Mouse (Mus musculus) CH12.LX (cell line): ENCODE data around the gene Rbm33. TPM values are rescaled to one million over a fixed set of nuclear protein-coding genes. Genes with fewer than 3 reads are reported as not detected.

Experiments
- DNase-seq: peaks from one replicate; pipeline ENCODE4 v3.0.0-alpha.2; 2013; ENCODE audit errors: extremely low read depth
- H3K27ac ChIP-seq: 2 replicates; pipeline ENCODE4 v1.5.1; 2012; ENCODE audit warnings: low read depth, mild to moderate bottlenecking, control low read depth, moderate library complexity; ENCODE audit not compliant: insufficient read depth
- H3K27me3 ChIP-seq: replicated peaks from 2 replicates; pipeline ENCODE3; 2012; ENCODE audit warnings: inconsistent platforms
- H3K36me3 ChIP-seq, 2 experiments: replicated peaks in 1 of 2; 2 replicates each; pipeline versions ENCODE3 to v1.6.1; 2012; ENCODE audit warnings: inconsistent platforms in 1 of 2, low read length in 1 of 2, mild to moderate bottlenecking in 1 of 2, mixed read lengths in 1 of 2, moderate library complexity in 1 of 2; ENCODE audit not compliant: control insufficient read depth in 1 of 2, insufficient read depth in 1 of 2
- H3K4me1 ChIP-seq, 2 experiments: 2 replicates each; pipeline ENCODE4 v1.6.1; 2012; ENCODE audit warnings: inconsistent platforms in 1 of 2, moderate library complexity in 1 of 2; ENCODE audit not compliant: insufficient read depth in 2 of 2, control insufficient read depth in 1 of 2
- H3K4me2 ChIP-seq: 2 replicates; pipeline ENCODE4 v1.6.1; 2012; ENCODE audit warnings: low read depth, mild to moderate bottlenecking, control low read depth; ENCODE audit not compliant: poor library complexity, insufficient read depth, severe bottlenecking
- H3K4me3 ChIP-seq, 3 experiments: fragments of 150-350 bp in 1 of 3; sonication (generic) in 1 of 3; replicated peaks in 1 of 3; 2 replicates each; pipeline versions ENCODE3 to v1.5.1; 2011 to 2012; ENCODE audit warnings: low read depth in 2 of 3, low read length in 2 of 3, mild to moderate bottlenecking in 2 of 3, moderate library complexity in 2 of 3, control low read depth in 1 of 3, improper control_type of control experiment in 1 of 3, inconsistent platforms in 1 of 3, mixed read lengths in 1 of 3; ENCODE audit not compliant: poor library complexity in 1 of 3
- H3K79me2 ChIP-seq: replicated peaks from 2 replicates; pipeline ENCODE4 v1.6.1; 2012; ENCODE audit warnings: mild to moderate bottlenecking, moderate library complexity; ENCODE audit not compliant: control insufficient read depth, poor library complexity, insufficient read depth, severe bottlenecking; ENCODE audit errors: extremely low read depth
- H3K9ac ChIP-seq: 2 replicates; pipeline ENCODE4 v1.6.1; 2012; ENCODE audit warnings: low read depth, mild to moderate bottlenecking, control low read depth, moderate library complexity; ENCODE audit not compliant: insufficient read depth
- H3K9me3 ChIP-seq: replicated peaks from 2 replicates; pipeline ENCODE3; 2012; ENCODE audit warnings: low read length, inconsistent platforms, mixed read lengths
- CHD1 ChIP-seq: IDR thresholded peaks from 2 replicates; pipeline ENCODE4 v1.6.1; 2012; ENCODE audit warnings: low read depth, low read length, improper control_type of control experiment, inconsistent platforms
- CHD2 ChIP-seq: IDR thresholded peaks from 2 replicates; pipeline ENCODE4 v1.6.1; 2011; ENCODE audit warnings: low read length, improper control_type of control experiment
- CTCF ChIP-seq, 2 experiments: IDR thresholded peaks in 1 of 2; conservative IDR thresholded peaks in 1 of 2; 2 replicates each; pipeline ENCODE4 v1.5.1; 2011 to 2012; ENCODE audit warnings: low read depth in 2 of 2, low read length in 2 of 2, improper control_type of control experiment in 1 of 2, inconsistent platforms in 1 of 2, mild to moderate bottlenecking in 1 of 2, moderate library complexity in 1 of 2
- E2F4 ChIP-seq: IDR thresholded peaks from 2 replicates; pipeline ENCODE4 v1.6.1; 2011; ENCODE audit warnings: low read depth, low read length, improper control_type of control experiment; ENCODE audit not compliant: insufficient replicate concordance
- ELF1 ChIP-seq: IDR thresholded peaks from 2 replicates; pipeline ENCODE4 v1.6.1; 2014; ENCODE audit warnings: low read depth, mild to moderate bottlenecking, inconsistent platforms, low read length, improper control_type of control experiment
- EP300 ChIP-seq: IDR thresholded peaks from 2 replicates; pipeline ENCODE4 v1.6.1; 2011; ENCODE audit warnings: low read length, improper control_type of control experiment
- IRF4 ChIP-seq: IDR thresholded peaks from 2 replicates; pipeline ENCODE4 v1.6.1; 2014; ENCODE audit warnings: low read depth, mild to moderate bottlenecking, inconsistent platforms, low read length, improper control_type of control experiment
- JUND ChIP-seq: conservative IDR thresholded peaks from 2 replicates; pipeline ENCODE4 v1.6.1; 2011; ENCODE audit warnings: low read depth, low read length, improper control_type of control experiment
- MAFK ChIP-seq: IDR thresholded peaks from 2 replicates; pipeline ENCODE4 v1.6.1; 2011; ENCODE audit warnings: low read length, improper control_type of control experiment; ENCODE audit not compliant: insufficient replicate concordance
- MAZ ChIP-seq: IDR thresholded peaks from 2 replicates; pipeline ENCODE4 v1.6.1; 2012; ENCODE audit warnings: low read depth, mild to moderate bottlenecking, inconsistent platforms, low read length, improper control_type of control experiment, moderate library complexity
- MXI1 ChIP-seq: IDR thresholded peaks from 2 replicates; pipeline ENCODE4 v1.6.1; 2011; ENCODE audit warnings: mild to moderate bottlenecking, low read depth, low read length, improper control_type of control experiment
- MYC ChIP-seq: IDR thresholded peaks from 2 replicates; pipeline ENCODE4 v1.6.1; 2011; ENCODE audit warnings: low read depth, mild to moderate bottlenecking, improper control_type of control experiment, low read length
- NELFE ChIP-seq: IDR thresholded peaks from 2 replicates; pipeline ENCODE4 v1.6.1; 2011; ENCODE audit warnings: low read depth, low read length, improper control_type of control experiment
- POLR2A ChIP-seq: IDR thresholded peaks from 2 replicates; pipeline ENCODE4 v1.6.1; 2011; ENCODE audit warnings: low read depth, mild to moderate bottlenecking, improper control_type of control experiment, low read length
- POLR2AphosphoS2 ChIP-seq: IDR thresholded peaks from 2 replicates; pipeline ENCODE4 v1.6.1; 2011; ENCODE audit warnings: low read depth, low read length, improper control_type of control experiment
- RAD21 ChIP-seq: IDR thresholded peaks from 2 replicates; pipeline ENCODE4 v1.6.1; 2011; ENCODE audit warnings: low read depth, mild to moderate bottlenecking, low read length, improper control_type of control experiment, moderate library complexity
- SIN3A ChIP-seq: IDR thresholded peaks from 2 replicates; pipeline ENCODE4 v1.6.1; 2012; ENCODE audit warnings: low read length, improper control_type of control experiment, inconsistent platforms
- SMC3 ChIP-seq: IDR thresholded peaks from 2 replicates; pipeline ENCODE4 v1.6.1; 2011; ENCODE audit warnings: low read depth, low read length, improper control_type of control experiment
- TBP ChIP-seq: conservative IDR thresholded peaks from 2 replicates; pipeline ENCODE4 v1.6.1; 2011; ENCODE audit warnings: low read depth, low read length, improper control_type of control experiment
- UBTF ChIP-seq: IDR thresholded peaks from 2 replicates; pipeline ENCODE4 v1.6.1; 2012; ENCODE audit warnings: low read depth, mild to moderate bottlenecking, inconsistent platforms, low read length, improper control_type of control experiment, moderate library complexity
- USF1 ChIP-seq: IDR thresholded peaks from 2 replicates; pipeline ENCODE4 v1.6.1; 2014; ENCODE audit warnings: low read depth, mild to moderate bottlenecking, inconsistent platforms, low read length, improper control_type of control experiment
- ZC3H11A ChIP-seq: IDR thresholded peaks from 2 replicates; pipeline ENCODE4 v1.6.1; 2012; ENCODE audit warnings: low read depth, mild to moderate bottlenecking, inconsistent platforms, low read length, improper control_type of control experiment
- ZKSCAN1 ChIP-seq: IDR thresholded peaks from 2 replicates; pipeline ENCODE4 v1.6.1; 2012; ENCODE audit warnings: low read depth, inconsistent platforms, low read length, improper control_type of control experiment, borderline replicate concordance
- ZMIZ1 ChIP-seq: IDR thresholded peaks from 2 replicates; pipeline ENCODE4 v1.6.1; 2012; ENCODE audit warnings: low read depth, mild to moderate bottlenecking, inconsistent platforms, low read length, improper control_type of control experiment
- ZNF384 ChIP-seq: IDR thresholded peaks from 2 replicates; pipeline ENCODE4 v1.6.1; 2012; ENCODE audit warnings: low read depth, low read length, improper control_type of control experiment, inconsistent platforms
- dilution Hi-C: fragments of 300-500 bp; cut with MboI; formaldehyde crosslinking; loops from 2 replicates; pipeline ENCODE4 v1.14.3; 2020; ENCODE audit warnings: low sequenced_read_pairs; ENCODE audit not compliant: extremely low pct_unique_long_range_greater_than_20kb, extremely low pct_ligation_motif_present
- in situ Hi-C: fragments of 300-500 bp; cut with MboI; formaldehyde crosslinking; loops from 3 replicates; pipeline ENCODE4 v1.14.3; 2019; ENCODE audit warnings: low sequenced_read_pairs, low pct_ligation_motif_present, low pct_unique_long_range_greater_than_20kb, mixed read lengths
- polyA plus RNA-seq: library from polyadenylated mRNA; unstranded; fragments of >175 nt; gene quantifications from 2 replicates; pipeline ENCODE4 v1.2.1, GENCODE M21; 2012; ENCODE audit warnings: low read depth; ENCODE audit not compliant: insufficient read length
- total RNA-seq, 2 experiments: library from RNA; depleted of rRNA; stranded (reverse); fragments of 300-350 nt in 1 of 2; fragments of >200 nt in 1 of 2; gene quantifications; 2 replicates each; pipeline ENCODE4 v1.2.3; 2012 to 2014

Gene Rbm33
- total and polyA plus RNA-seq, 3 experiments, result 7.4 to 50.3 (median 15.1) TPM

DNA sequence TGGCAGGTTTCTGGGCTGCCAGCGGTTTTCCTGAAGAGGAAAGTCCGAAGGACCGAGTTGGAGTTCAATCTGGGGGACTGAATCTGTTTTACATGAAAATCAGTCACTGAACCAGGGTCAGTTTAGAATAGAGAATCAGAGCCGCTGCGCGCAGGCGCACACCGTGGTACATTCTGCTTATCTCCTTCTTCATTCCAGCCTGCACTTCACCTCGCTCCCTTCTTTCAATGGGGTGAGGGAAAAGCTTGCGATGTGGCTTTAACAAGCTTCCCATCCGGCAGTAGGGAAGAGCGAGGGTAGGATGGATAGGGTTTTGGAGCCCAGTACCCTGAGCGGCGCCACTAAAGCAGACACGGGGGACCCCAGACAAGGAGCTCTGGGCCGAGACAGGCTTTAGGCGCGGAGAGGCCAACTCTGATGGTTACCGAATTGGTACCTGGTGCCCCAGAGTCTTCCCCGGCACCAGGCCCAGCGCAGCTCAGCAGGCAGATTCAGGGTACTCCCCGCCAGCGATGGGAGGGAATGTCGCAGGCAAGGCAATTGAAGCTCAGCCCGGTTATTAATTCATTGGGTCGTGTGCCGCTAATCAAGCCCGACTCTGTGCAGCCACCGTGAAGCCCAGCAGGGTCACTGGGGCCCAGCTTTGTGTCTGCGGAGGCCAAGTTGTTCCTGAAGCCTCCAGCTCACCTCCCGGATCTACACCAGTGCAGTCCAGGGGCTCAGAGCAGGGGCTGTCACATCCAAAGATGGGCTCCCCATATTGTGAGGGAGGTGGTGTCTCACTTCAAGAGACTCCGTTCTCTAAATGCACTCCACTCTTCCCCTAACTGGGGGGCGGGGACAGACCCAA, 146.0 kb downstream of the Rbm33 start:
- Histone ChIP-seq H3K27me3 (peaks cover 6% of the 10 kb centered on the region), H3K9ac (no peak overlapping the region), H3K79me2 (no peaks in the 10 kb centered on the region), H3K36me3 (no peaks in the 10 kb centered on the region), H3K9me3 (peaks cover 13% of the 10 kb centered on the region), H3K27ac (no peak overlapping the region), H3K4me1 (no peaks in the 10 kb centered on the region)
- dilution Hi-C loops, result no loop called here
- no peak for TF ChIP-seq ZMIZ1
- no peak for TF ChIP-seq TBP
- TF ChIP-seq MXI1, result no peak
- TF ChIP-seq USF1, result no peak
- no peak for TF ChIP-seq CHD1
- no peak for TF ChIP-seq ZKSCAN1
- no peak for TF ChIP-seq POLR2A
- no peak for TF ChIP-seq EP300
- TF ChIP-seq POLR2AphosphoS2, result no peak
- TF ChIP-seq RAD21, result no peak
- no peak for TF ChIP-seq SIN3A
- TF ChIP-seq ZNF384, result no peak
- TF ChIP-seq MAZ, result no peak
- TF ChIP-seq CTCF (conservative IDR thresholded peaks at IDR 0.05 in 1 of 2, IDR thresholded peaks at IDR 0.05 in 1 of 2; ENCODE audit: low read depth in 2 of 2, low read length in 2 of 2), result no peak
- TF ChIP-seq, all 38 proteins: peak for 0
- Histone ChIP-seq H3K4me2 (no peak overlapping the region), H3K4me3 (no peak overlapping the region)
- in situ Hi-C loops, result loop anchor here (25.0 kb wide), 2 partner anchors 574 to 824 kb away; no protein-coding TSS in a partner anchor
- DNase-seq, result no peak

DNA sequence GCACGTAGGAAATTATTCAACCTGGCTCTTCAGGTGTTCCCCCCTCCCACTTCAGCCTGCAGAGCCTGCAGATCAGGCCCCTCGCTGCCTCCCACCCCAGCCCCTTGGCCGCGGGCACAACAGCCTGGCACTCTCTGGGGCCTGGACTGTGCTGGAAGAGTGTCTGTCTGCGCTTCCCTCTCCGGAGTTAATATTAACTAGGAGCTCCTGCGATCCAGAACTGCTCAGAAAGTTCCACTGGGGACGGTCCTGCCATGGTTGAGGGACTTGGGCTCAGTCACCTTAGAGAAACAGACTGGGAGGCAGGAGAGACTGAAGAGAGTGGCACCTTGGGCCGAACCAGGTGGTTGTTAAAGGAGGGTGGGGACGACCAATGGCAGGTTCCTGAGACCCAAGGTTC, 146.7 kb downstream of the Rbm33 start:
- Histone ChIP-seq H3K9me3 (peaks cover 8% of the 10 kb centered on the region), H3K36me3 (no peaks in the 10 kb centered on the region), H3K27ac (no peak overlapping the region), H3K4me3 (no peak overlapping the region), H3K4me2 (no peak overlapping the region), H3K9ac (no peak overlapping the region), H3K27me3 (peaks cover 8% of the 10 kb centered on the region), H3K4me1 (no peaks in the 10 kb centered on the region), H3K79me2 (no peaks in the 10 kb centered on the region)
- dilution Hi-C loops, result no loop called here
- in situ Hi-C loops, result loop anchor here (25.0 kb wide), 2 partner anchors 574 to 824 kb away; no protein-coding TSS in a partner anchor
- TF ChIP-seq JUND (no peak), ZMIZ1 (no peak), NELFE (no peak), POLR2A (no peak), ZKSCAN1 (no peak), ELF1 (no peak), UBTF (no peak), MYC (no peak), MAFK (no peak), MXI1 (no peak), MAZ (no peak), CHD2 (no peak), SMC3 (no peak), ZC3H11A (no peak), IRF4 (no peak), E2F4 (no peak)
- DNase-seq, result no peak
